Mouse (Mus musculus): ENCODE measurements around the gene Ero1lb. TPM values are rescaled to one million over a fixed set of nuclear protein-coding genes. Genes with fewer than 3 reads are reported as not detected.
A peak's percentile ranks its signal among the peaks of the same experiment; 100 is the strongest.

Gene Ero1lb
- total RNA-seq (2021) = 1 to 10 TPM; 1.1 to 1.4 TPM
- long read RNA-seq, experiment 1, partial matches to known transcripts = 0 of 1 reads
- long read RNA-seq, experiment 1, other reads (novel, unspliced or antisense) = 1 of 1 reads
- long read RNA-seq, experiment 2, partial matches to known transcripts = 0 of 6 reads
- long read RNA-seq, experiment 2, other reads (novel, unspliced or antisense) = 6 of 6 reads

- peak; percentile 93 to 97 for DNase-seq (ENCODE audit: low spot score in 2 of 2)
Measured at GRCm38 (mm10) chr13:12565621-12566390, at the start of gene Ero1lb. Gene Ero1lb (plus strand): TSS chr13:12565874.

- DNase-seq (ENCODE audit: low spot score in 2 of 2) = no peak
Measured at GRCm38 (mm10) chr13:12519371-12519770, 46.3 kb upstream of the Ero1lb start.

- DNase-seq (ENCODE audit: low spot score in 2 of 2) = peak; percentile 31 to 59
Measured at GRCm38 (mm10) chr13:12519955-12520584, 45.6 kb upstream of the Ero1lb start, which contains the start of gene Edaradd. Gene Edaradd (minus strand): TSS chr13:12520438.

- DNase-seq (ENCODE audit: low spot score in 2 of 2) = no peak
Measured at GRCm38 (mm10) chr13:12522346-12522745, 43.3 kb upstream of the Ero1lb start.

GRCm38 (mm10) chr13:12525678-12526077 is 40.0 kb upstream of the Ero1lb start:
- no peak for DNase-seq (ENCODE audit: low spot score in 2 of 2)

- no peak for DNase-seq (ENCODE audit: low spot score in 2 of 2)
Measured at GRCm38 (mm10) chr13:12534628-12535027, 31.0 kb upstream of the Ero1lb start.

GRCm38 (mm10) chr13:12537971-12538370 is 27.7 kb upstream of the Ero1lb start:
- DNase-seq (ENCODE audit: low spot score in 2 of 2) = peak in 1 of 2 experiments; percentile 21

- DNase-seq (ENCODE audit: low spot score in 2 of 2) = no peak
Measured at GRCm38 (mm10) chr13:12539716-12540115, 26.0 kb upstream of the Ero1lb start.

- no peak for DNase-seq (ENCODE audit: low spot score in 2 of 2)
Measured at GRCm38 (mm10) chr13:12540119-12540518, 25.6 kb upstream of the Ero1lb start.

- peak in 1 of 2 experiments; percentile 37 for DNase-seq (ENCODE audit: low spot score in 2 of 2)
Measured at GRCm38 (mm10) chr13:12542006-12542981, 23.4 kb upstream of the Ero1lb start.

GRCm38 (mm10) chr13:12543246-12543645 is 22.4 kb upstream of the Ero1lb start:
- no peak for DNase-seq (ENCODE audit: low spot score in 2 of 2)

- no peak for DNase-seq (ENCODE audit: low spot score in 2 of 2)
Measured at GRCm38 (mm10) chr13:12543880-12544568, 21.6 kb upstream of the Ero1lb start.

GRCm38 (mm10) chr13:12554211-12554610 is 11.5 kb upstream of the Ero1lb start:
- DNase-seq (ENCODE audit: low spot score in 2 of 2) = no peak

- no peak for DNase-seq (ENCODE audit: low spot score in 2 of 2)
Measured at GRCm38 (mm10) chr13:12559044-12559443, 6.6 kb upstream of the Ero1lb start.

- no peak for DNase-seq (ENCODE audit: low spot score in 2 of 2)
Measured at GRCm38 (mm10) chr13:12559462-12560120, 6.1 kb upstream of the Ero1lb start.

- DNase-seq (ENCODE audit: low spot score in 2 of 2) = no peak
Measured at GRCm38 (mm10) chr13:12561729-12562128, 3.9 kb upstream of the Ero1lb start.

- no peak for DNase-seq (ENCODE audit: low spot score in 2 of 2)
Measured at GRCm38 (mm10) chr13:12562256-12562655, 3.4 kb upstream of the Ero1lb start.

- DNase-seq (ENCODE audit: low spot score in 2 of 2) = no peak
Measured at GRCm38 (mm10) chr13:12567936-12568335, 2.3 kb downstream of the Ero1lb start.

GRCm38 (mm10) chr13:12568597-12569469 is 3.2 kb downstream of the Ero1lb start:
- DNase-seq (ENCODE audit: low spot score in 2 of 2) = no peak
